26 mouse cellular contexts compared by ENCODE assay signal in genomic region chr11:70638293-70638692, GRCm38 (mm10). TPM values are rescaled to one million over a fixed set of nuclear protein-coding genes. Genes with fewer than 3 reads are reported as not detected.
DNase-seq lines count a peak whose midpoint lies in the region; ATAC-seq and TF ChIP-seq lines count a peak whose summit lies in the region.
"Had no signal": no experiment of that assay in that cellular context is flagged by ENCODE, and none has a peak within 500 bp of the region (broad histone marks: within the 10 kb centered on the region; RNA-seq: fewer than 3 reads in every experiment).

No protein-coding gene starts in this region.

- H3K79me2 ChIP-seq in MEL (ENCODE audit: control insufficient read depth, insufficient read depth, low read length, poor library complexity) = peaks cover 10% of the 10 kb centered on the region; the same call in 1 of the 2 replicates

- no peak for TF ChIP-seq POLR2A in MEL (IDR thresholded peaks at IDR 0.05; ENCODE audit: control insufficient read depth in 1 of 2, insufficient read depth in 1 of 2, low read depth in 1 of 2, low read length in 2 of 2, poor library complexity in 1 of 2)

- no peak for DNase-seq in heart, embryonic 10.5 days (ENCODE audit: low spot score)
- DNase-seq in heart, adult 11 months = no peak
- no peak for DNase-seq in heart, postnatal 36 days
- DNase-seq in MEL (ENCODE audit: low read depth, low spot score) = no peak
- no peak for DNase-seq in kidney, postnatal 10 days
- DNase-seq: adrenal gland, postnatal 36 days; cerebellum, adult 11 months; cerebellum, postnatal 10 days; gastrocnemius, adult 2 months; kidney, adult 9 months; kidney, postnatal 4 days; left cerebral cortex, postnatal 4 days; lung, postnatal 4 days; thymus, postnatal 25 days had no signal

- TF ChIP-seq CTCF in MEL (IDR thresholded peaks at IDR 0.05 in 2 of 3, conservative IDR thresholded peaks at IDR 0.05 in 1 of 3; ENCODE audit: control insufficient read depth in 1 of 3, insufficient read depth in 1 of 3, low read depth in 2 of 3, low read length in 3 of 3, poor library complexity in 1 of 3, severe bottlenecking in 1 of 3) = no peak

- 66% methylated on average over 1 of the region's 1 CpGs for WGBS in heart, embryonic 10.5 days
- 75% methylated on average over 1 of the region's 1 CpGs for WGBS in heart, embryonic 16.5 days
- 27% methylated on average over 1 of the region's 1 CpGs for WGBS in liver, embryonic 15.5 days (ENCODE audit: insufficient replicate concordance)
- WGBS in midbrain, embryonic 16.5 days = 79% methylated on average over 1 of the region's 1 CpGs

- TF ChIP-seq RAD21 in MEL (IDR thresholded peaks at IDR 0.05; ENCODE audit: low read depth, low read length) = no peak

- peaks cover 23% of the 10 kb centered on the region for H3K4me1 ChIP-seq in heart, embryonic 10.5 days
- peaks cover 11% of the 10 kb centered on the region for H3K4me1 ChIP-seq in heart, embryonic 16.5 days (ENCODE audit: control insufficient read depth, insufficient read depth, low read length)
- peaks cover 14 to 47% of the 10 kb centered on the region in 2 experiments for H3K4me1 ChIP-seq in MEL (ENCODE audit: control insufficient read depth in 1 of 2, insufficient read depth in 2 of 2, low read length in 2 of 2)
- H3K4me1 ChIP-seq in liver, embryonic 15.5 days (replicated peaks) = peaks cover 49% of the 10 kb centered on the region
- no peaks in the 10 kb centered on the region for H3K4me1 ChIP-seq in midbrain, embryonic 16.5 days (ENCODE audit: control insufficient read depth, insufficient read depth, low read length)
- H3K4me1 ChIP-seq: forebrain, embryonic 13.5 days; hindbrain, embryonic 10.5 days; limb, embryonic 15.5 days; stomach, embryonic 15.5 days had no signal

- no peaks in the 10 kb centered on the region for H3K27me3 ChIP-seq in heart, embryonic 10.5 days (ENCODE audit: insufficient read depth, poor library complexity, severe bottlenecking)
- H3K27me3 ChIP-seq in heart, embryonic 16.5 days (ENCODE audit: control insufficient read depth, insufficient read depth, low read length) = no peaks in the 10 kb centered on the region
- no peaks in the 10 kb centered on the region for H3K27me3 ChIP-seq in MEL (ENCODE audit: control insufficient read depth in 1 of 2, insufficient read depth in 2 of 2, low read length in 2 of 2)
- H3K27me3 ChIP-seq in liver, embryonic 15.5 days = no peaks in the 10 kb centered on the region
- H3K27me3 ChIP-seq in midbrain, embryonic 16.5 days (ENCODE audit: control insufficient read depth, insufficient read depth, low read depth, low read length) = no peaks in the 10 kb centered on the region
- H3K27me3 ChIP-seq: forebrain, embryonic 13.5 days; limb, embryonic 15.5 days; stomach, embryonic 15.5 days had no signal

- H3K9ac ChIP-seq in heart, embryonic 16.5 days (ENCODE audit: low read length) = no peak overlapping the region
- H3K9ac ChIP-seq in MEL (ENCODE audit: control insufficient read depth, low read depth, low read length, poor library complexity, severe bottlenecking) = peak overlapping the region; percentile 52
- peak overlapping the region; percentile 30; the same call in 1 of the 2 replicates for H3K9ac ChIP-seq in liver, embryonic 15.5 days
- H3K9ac ChIP-seq in midbrain, embryonic 16.5 days (ENCODE audit: low read depth, low read length) = no peak overlapping the region
- H3K9ac ChIP-seq: forebrain, embryonic 13.5 days; limb, embryonic 15.5 days; stomach, embryonic 15.5 days had no signal

- H3K36me3 ChIP-seq in heart, embryonic 10.5 days = peaks cover 8% of the 10 kb centered on the region
- H3K36me3 ChIP-seq in heart, embryonic 16.5 days (ENCODE audit: control insufficient read depth, insufficient read depth) = 0 out of 2 replicates have a peak, but pooled peaks cover 2% of the 10 kb centered on the region
- peaks cover 0 to 41% of the 10 kb centered on the region in 2 experiments; a peak in 2 of 4 replicates for H3K36me3 ChIP-seq in MEL (ENCODE audit: control insufficient read depth in 1 of 2, insufficient read depth in 2 of 2, low read length in 2 of 2)
- H3K36me3 ChIP-seq in liver, embryonic 15.5 days (replicated peaks) = 0 out of 2 replicates have a peak, but pooled peaks cover 2% of the 10 kb centered on the region
- no peaks in the 10 kb centered on the region for H3K36me3 ChIP-seq in midbrain, embryonic 16.5 days (ENCODE audit: control insufficient read depth, insufficient read depth, low read length)

- peak overlapping the region; percentile 75 for H3K27ac ChIP-seq in heart, embryonic 10.5 days
- peak overlapping the region; percentile 17 for H3K27ac ChIP-seq in heart, embryonic 16.5 days (ENCODE audit: low read length)
- H3K27ac ChIP-seq in MEL (ENCODE audit: control insufficient read depth, low read depth, low read length) = peak overlapping the region; percentile 96
- H3K27ac ChIP-seq in liver, embryonic 15.5 days (replicated peaks) = peak overlapping the region; percentile 90
- H3K27ac ChIP-seq in midbrain, embryonic 16.5 days (ENCODE audit: low read length) = no peak overlapping the region
- H3K27ac ChIP-seq: forebrain, embryonic 13.5 days; gastrocnemius, adult 2 months; hindbrain, embryonic 10.5 days; limb, embryonic 15.5 days; stomach, embryonic 15.5 days had no signal

- no peak overlapping the region for H3K4me2 ChIP-seq in heart, embryonic 16.5 days (ENCODE audit: low read depth, low read length)
- peak overlapping the region; percentile 60 for H3K4me2 ChIP-seq in liver, embryonic 15.5 days
- H3K4me2 ChIP-seq in midbrain, embryonic 16.5 days (ENCODE audit: low read length) = no peak overlapping the region
- H3K4me2 ChIP-seq: forebrain, embryonic 13.5 days; limb, embryonic 15.5 days; midbrain, embryonic 11.5 days; stomach, embryonic 15.5 days had no signal

- no peak overlapping the region for H3K4me3 ChIP-seq in heart, embryonic 10.5 days
- no peak overlapping the region for H3K4me3 ChIP-seq in heart, embryonic 16.5 days (ENCODE audit: low read length)
- peak overlapping the region; percentile 4 to 9; a peak in 3 of 4 replicates for H3K4me3 ChIP-seq in MEL (ENCODE audit: control insufficient read depth in 1 of 2, insufficient read depth in 1 of 2, low read depth in 2 of 2, low read length in 2 of 2)
- H3K4me3 ChIP-seq in liver, embryonic 15.5 days (replicated peaks) = peak overlapping the region; percentile 27
- H3K4me3 ChIP-seq in midbrain, embryonic 16.5 days (ENCODE audit: low read depth, low read length) = no peak overlapping the region
- H3K4me3 ChIP-seq: forebrain, embryonic 13.5 days; gastrocnemius, adult 2 months; hindbrain, embryonic 10.5 days; limb, embryonic 15.5 days; stomach, embryonic 15.5 days had no signal

- no peaks in the 10 kb centered on the region for H3K9me3 ChIP-seq in heart, embryonic 10.5 days
- no peaks in the 10 kb centered on the region for H3K9me3 ChIP-seq in heart, embryonic 16.5 days (replicated peaks; ENCODE audit: control insufficient read depth, low read length)
- no peaks in the 10 kb centered on the region for H3K9me3 ChIP-seq in MEL (replicated peaks; ENCODE audit: insufficient read depth, low read length)
- no peaks in the 10 kb centered on the region for H3K9me3 ChIP-seq in liver, embryonic 15.5 days (replicated peaks)
- no peaks in the 10 kb centered on the region for H3K9me3 ChIP-seq in midbrain, embryonic 16.5 days (replicated peaks; ENCODE audit: control insufficient read depth, low read length, poor library complexity, severe bottlenecking)
- H3K9me3 ChIP-seq: forebrain, embryonic 13.5 days; hindbrain, embryonic 10.5 days; limb, embryonic 15.5 days; stomach, embryonic 15.5 days had no signal

- intact Hi-C loops in heart, postnatal 36 days (cut with DNase I) = no loop called here

- peak in 1 of 2 experiments; percentile 55; a peak in 2 of 4 replicates for TF ChIP-seq EP300 in MEL (IDR thresholded peaks at IDR 0.05; ENCODE audit: low read depth in 1 of 2, low read length in 2 of 2)

- ATAC-seq in heart, embryonic 16.5 days (replicated peaks; ENCODE audit: extremely low read depth, insufficient read depth, low FRiP score) = no peak
- peak; percentile 16; the same call in 1 of the 2 replicates for ATAC-seq in liver, embryonic 15.5 days (ENCODE audit: insufficient read depth)
- no peak for ATAC-seq in midbrain, embryonic 16.5 days
- ATAC-seq: forebrain, embryonic 13.5 days; hindbrain, embryonic 16.5 days had no signal

RNA-seq across cellular contexts. Expression of gene Gp1ba, which starts 0.6 kb away (rescaled TPM):
- polyA plus RNA-seq in heart, embryonic 10.5 days (2016; fragmentation: Nextera tagmentation; extraction: Ambion mirVana) = 1.6 and 1.9 TPM in 2 replicates
- polyA plus RNA-seq in heart, embryonic 16.5 days (2015; fragmentation: Nextera tagmentation; extraction: Ambion mirVana) = 0.34 and 0.38 TPM in 2 replicates
- under 1 TPM; 0.16 to 0.17 TPM for total RNA-seq in heart, postnatal 36 days (2021)
- total RNA-seq in MEL (2012; rRNA removed) = 0.98 and 1.6 TPM in 2 replicates
- 1 to 10 TPM in 1 of 2 experiments, not detected in 1; 5.0 TPM for polyA plus RNA-seq in MEL (2012; ENCODE audit: insufficient read depth in 1 of 2, insufficient read length in 2 of 2, low read depth in 1 of 2, low replicate concordance in 2 of 2, missing spikeins in 1 of 2)
- 2.6 and 3.0 TPM in 2 replicates for polyA plus RNA-seq in liver, embryonic 15.5 days (2015; fragmentation: Nextera tagmentation; extraction: Ambion mirVana)
- polyA plus RNA-seq in midbrain, embryonic 16.5 days (2015; fragmentation: Nextera tagmentation; extraction: Ambion mirVana) = 0.12 and 0.21 TPM in 2 replicates
- total RNA-seq: gastrocnemius, adult 2 months; left cerebral cortex, adult 8-10 months had no signal
- polyA plus RNA-seq: cortical plate, adult 2 months; frontal cortex, adult 2 months had no signal

RNA-seq across cellular contexts. Expression of gene Rnf167, which starts 8.7 kb away (rescaled TPM):
- polyA plus RNA-seq in heart, embryonic 10.5 days (2016; fragmentation: Nextera tagmentation; extraction: Ambion mirVana) = 68.3 and 74.4 TPM in 2 replicates
- 80.3 and 80.9 TPM in 2 replicates for polyA plus RNA-seq in heart, embryonic 16.5 days (2015; fragmentation: Nextera tagmentation; extraction: Ambion mirVana)
- total RNA-seq in heart, postnatal 36 days (2021) = 10 to 100 TPM; 52.5 to 57.9 TPM
- total RNA-seq in MEL (2012; rRNA removed) = 30.4 and 31.4 TPM in 2 replicates
- 10 to 100 TPM in 1 of 2 experiments, not detected in 1; 44.4 TPM for polyA plus RNA-seq in MEL (2012; ENCODE audit: insufficient read depth in 1 of 2, insufficient read length in 2 of 2, low read depth in 1 of 2, low replicate concordance in 2 of 2, missing spikeins in 1 of 2)
- polyA plus RNA-seq in liver, embryonic 15.5 days (2015; fragmentation: Nextera tagmentation; extraction: Ambion mirVana) = 76.8 and 80.4 TPM in 2 replicates
- 105 TPM in 2 replicates for polyA plus RNA-seq in midbrain, embryonic 16.5 days (2015; fragmentation: Nextera tagmentation; extraction: Ambion mirVana)

RNA-seq across cellular contexts. Expression of gene Slc25a11, which starts 9.0 kb away (rescaled TPM):
- polyA plus RNA-seq in heart, embryonic 10.5 days (2016; fragmentation: Nextera tagmentation; extraction: Ambion mirVana) = 207 and 246 TPM in 2 replicates
- 346 and 351 TPM in 2 replicates for polyA plus RNA-seq in heart, embryonic 16.5 days (2015; fragmentation: Nextera tagmentation; extraction: Ambion mirVana)
- 100 to 1,000 TPM; 570 to 607 TPM for total RNA-seq in heart, postnatal 36 days (2021)
- total RNA-seq in MEL (2012; rRNA removed) = 96.3 and 104 TPM in 2 replicates
- 100 to 1,000 TPM; 114 to 145 TPM for polyA plus RNA-seq in MEL (2012; ENCODE audit: insufficient read depth in 1 of 2, insufficient read length in 2 of 2, low read depth in 1 of 2, low replicate concordance in 2 of 2, missing spikeins in 1 of 2)
- 70.3 and 79.4 TPM in 2 replicates for polyA plus RNA-seq in liver, embryonic 15.5 days (2015; fragmentation: Nextera tagmentation; extraction: Ambion mirVana)
- polyA plus RNA-seq in midbrain, embryonic 16.5 days (2015; fragmentation: Nextera tagmentation; extraction: Ambion mirVana) = 171 and 174 TPM in 2 replicates

RNA-seq across cellular contexts. Expression of gene Pfn1, which starts 16.2 kb away (rescaled TPM):
- polyA plus RNA-seq in heart, embryonic 10.5 days (2016; fragmentation: Nextera tagmentation; extraction: Ambion mirVana) = 2,022 and 2,208 TPM in 2 replicates
- 1,225 and 1,312 TPM in 2 replicates for polyA plus RNA-seq in heart, embryonic 16.5 days (2015; fragmentation: Nextera tagmentation; extraction: Ambion mirVana)
- 100 to 1,000 TPM; 283 to 296 TPM for total RNA-seq in heart, postnatal 36 days (2021)
- 1,332 and 1,356 TPM in 2 replicates for total RNA-seq in MEL (2012; rRNA removed)
- polyA plus RNA-seq in MEL (2012; ENCODE audit: insufficient read depth in 1 of 2, insufficient read length in 2 of 2, low read depth in 1 of 2, low replicate concordance in 2 of 2, missing spikeins in 1 of 2) = 1,000 to 10,000 TPM; 2,392 to 5,980 TPM
- 927 and 1,040 TPM in 2 replicates for polyA plus RNA-seq in liver, embryonic 15.5 days (2015; fragmentation: Nextera tagmentation; extraction: Ambion mirVana)
- polyA plus RNA-seq in midbrain, embryonic 16.5 days (2015; fragmentation: Nextera tagmentation; extraction: Ambion mirVana) = 617 and 632 TPM in 2 replicates

RNA-seq across cellular contexts. Expression of gene Eno3, which starts 18.7 kb away (rescaled TPM):
- polyA plus RNA-seq in heart, embryonic 10.5 days (2016; fragmentation: Nextera tagmentation; extraction: Ambion mirVana) = 188 and 256 TPM in 2 replicates
- 578 and 593 TPM in 2 replicates for polyA plus RNA-seq in heart, embryonic 16.5 days (2015; fragmentation: Nextera tagmentation; extraction: Ambion mirVana)
- 1,000 to 10,000 TPM; 1,887 to 1,957 TPM for total RNA-seq in heart, postnatal 36 days (2021)
- total RNA-seq in MEL (2012; rRNA removed) = 12.9 and 14.2 TPM in 2 replicates
- polyA plus RNA-seq in MEL (2012; ENCODE audit: insufficient read depth in 1 of 2, insufficient read length in 2 of 2, low read depth in 1 of 2, low replicate concordance in 2 of 2, missing spikeins in 1 of 2) = 10 to 100 TPM in 1 of 2 experiments, not detected in 1; 16.8 TPM
- 10.8 and 18.2 TPM in 2 replicates for polyA plus RNA-seq in liver, embryonic 15.5 days (2015; fragmentation: Nextera tagmentation; extraction: Ambion mirVana)
- polyA plus RNA-seq in midbrain, embryonic 16.5 days (2015; fragmentation: Nextera tagmentation; extraction: Ambion mirVana) = 6.0 and 8.1 TPM in 2 replicates

Comparison
In these comparisons a context has a peak if more than half of its experiments do, and no peak if none do; other contexts are left out.
1. H3K4me3 ChIP-seq: peak in MEL (2 of 2) and liver, embryonic 15.5 days (single experiment); none in heart, embryonic 10.5 days (single experiment), heart, embryonic 16.5 days (single experiment) and midbrain, embryonic 16.5 days (single experiment).
2. H3K9ac ChIP-seq: peak in MEL (single experiment) and liver, embryonic 15.5 days (single experiment); none in heart, embryonic 16.5 days (single experiment) and midbrain, embryonic 16.5 days (single experiment).